Mouse (Mus musculus) lung, postnatal 4 days (tissue): ENCODE measurements around the gene Camk2b.
"Not testable (repeated sequence)": the region's sequence is repeated elsewhere in the genome, so short reads cannot be mapped to it uniquely, and the experiment has no call there.

ENCODE experiments used
- DNase-seq, 2 experiments: peaks; one replicate each; pipeline ENCODE4 v3.0.0; 2021

Camk2b gene

DNA sequence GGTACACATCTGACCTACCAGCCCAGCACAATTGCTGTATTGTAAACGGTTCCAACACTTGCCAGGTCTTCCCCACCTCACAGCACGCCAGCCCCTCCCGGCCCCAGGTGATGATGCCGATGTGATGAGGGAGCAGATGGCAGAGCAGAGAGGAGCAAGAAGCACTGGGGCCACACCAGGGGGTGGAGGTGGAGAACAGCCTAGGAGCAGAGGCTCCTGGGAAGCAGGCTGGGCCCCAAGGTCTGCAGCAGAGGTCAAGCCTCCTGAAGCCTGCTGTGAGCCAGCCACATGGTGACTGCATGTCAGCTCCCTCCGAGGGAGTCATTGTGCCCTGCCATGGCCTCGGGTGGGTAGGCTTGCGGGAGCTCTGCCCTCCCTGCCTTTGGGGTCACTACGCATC, 85.6 kb downstream of the Camk2b start:
- DNase-seq, result no peak

- DNase-seq, result no peak
Observed at GRCm38 (mm10) chr11:5980108-5980507, 86.1 kb downstream of the Camk2b start.

- DNase-seq, result no peak
Observed at GRCm38 (mm10) chr11:5979088-5979487, 87.1 kb downstream of the Camk2b start.

GRCm38 (mm10) chr11:5976106-5976505, 90.1 kb downstream of the Camk2b start:
- no peak for DNase-seq

- no peak for DNase-seq
Observed at GRCm38 (mm10) chr11:5975068-5975467, 91.1 kb downstream of the Camk2b start.

DNA sequence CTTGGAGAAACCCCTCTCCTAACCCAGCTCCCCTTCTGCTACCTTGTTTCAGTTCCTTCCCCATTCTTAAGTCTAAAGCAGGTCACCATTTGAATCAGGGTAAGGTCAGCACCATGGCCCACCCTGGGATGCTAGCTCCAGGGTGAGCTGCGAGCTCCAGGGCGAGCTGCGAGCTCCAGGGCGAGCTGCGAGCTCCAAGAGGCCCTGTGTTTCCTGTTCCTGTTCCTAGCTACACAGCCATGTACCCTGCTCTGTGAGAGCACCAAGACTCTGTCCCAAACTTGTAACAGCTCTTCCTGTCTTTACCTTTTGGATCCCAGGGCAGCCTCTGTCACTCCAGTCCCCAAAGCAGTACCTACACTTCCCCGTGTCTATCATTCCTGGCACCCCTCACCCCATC, 92.1 kb downstream of the Camk2b start:
- no peak for DNase-seq

DNA sequence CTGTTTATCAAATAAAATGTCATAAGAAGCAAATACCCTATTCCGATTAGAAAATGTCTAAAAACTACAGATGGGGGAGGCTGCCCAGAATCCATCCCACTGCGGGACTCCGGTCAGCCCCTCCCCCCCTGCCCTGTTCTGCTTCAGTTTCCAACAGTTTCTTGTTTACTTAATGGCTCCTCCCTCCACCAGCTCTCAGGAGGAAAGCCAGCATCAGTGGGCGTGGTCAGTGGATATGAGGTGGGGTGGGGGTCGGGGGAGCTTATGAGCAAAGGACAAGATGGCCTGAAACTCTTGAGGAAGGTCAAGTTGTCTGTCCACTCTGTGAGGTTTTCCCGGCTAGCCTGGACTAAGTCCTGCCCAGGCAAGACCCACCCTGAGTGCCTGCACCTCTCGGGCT, 93.0 kb downstream of the Camk2b start:
- no peak for DNase-seq

DNA sequence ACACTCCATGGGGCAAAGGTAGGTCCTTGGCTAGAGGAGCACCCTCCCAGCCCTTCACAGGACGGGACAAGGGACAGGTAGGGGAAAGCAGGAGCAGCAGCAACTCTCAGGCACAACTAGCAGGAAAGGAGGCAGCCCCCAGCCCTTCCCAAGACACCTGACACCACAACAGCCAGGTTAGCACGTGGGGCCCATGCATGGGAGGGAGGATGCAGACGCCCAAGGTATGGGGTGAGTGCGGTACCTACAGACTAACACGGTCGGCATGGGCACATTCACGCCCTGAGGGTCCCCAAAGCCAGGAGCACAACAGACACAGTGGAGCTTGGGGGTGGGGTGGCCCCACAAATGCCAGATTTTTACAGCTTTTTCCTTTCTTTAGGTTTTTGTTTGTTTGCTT, 95.0 kb downstream of the Camk2b start:
- DNase-seq, result no peak

- no peak for DNase-seq
Observed at GRCm38 (mm10) chr11:5968223-5968622, 97.9 kb downstream of the Camk2b start.

- DNase-seq, result no peak
Observed at GRCm38 (mm10) chr11:5966751-5967150, 99.4 kb downstream of the Camk2b start.

DNA sequence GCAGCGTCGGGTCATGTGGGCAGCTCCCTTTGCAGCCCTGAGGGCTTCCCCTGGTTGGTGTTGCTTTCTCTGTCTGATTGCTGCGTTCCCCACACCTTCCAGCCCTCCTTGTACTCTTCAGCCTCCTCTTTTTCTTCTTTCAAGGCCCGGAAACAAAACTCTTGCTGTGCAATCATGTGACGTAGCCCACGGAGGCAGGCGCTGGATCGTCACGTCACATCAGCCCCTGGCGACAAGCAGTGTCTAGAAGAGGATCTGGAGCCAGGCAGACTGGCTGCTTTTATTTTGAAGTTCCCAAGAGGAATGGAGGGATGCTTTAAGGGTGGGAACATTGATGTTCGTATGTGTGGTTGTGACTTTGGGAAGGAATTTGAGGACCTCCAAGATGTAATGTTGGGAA, 100.3 kb downstream of the Camk2b start:
- no peak for DNase-seq

- DNase-seq, result no peak
Observed at GRCm38 (mm10) chr11:5960051-5960450, 106.1 kb downstream of the Camk2b start.

GRCm38 (mm10) chr11:5955546-5956276, 110.5 kb downstream of the Camk2b start, which contains the start of gene Ykt6:
TSS of gene Ykt6 (plus strand) at chr11:5955693.
- DNase-seq, result peak; percentile 96 to 98

DNA sequence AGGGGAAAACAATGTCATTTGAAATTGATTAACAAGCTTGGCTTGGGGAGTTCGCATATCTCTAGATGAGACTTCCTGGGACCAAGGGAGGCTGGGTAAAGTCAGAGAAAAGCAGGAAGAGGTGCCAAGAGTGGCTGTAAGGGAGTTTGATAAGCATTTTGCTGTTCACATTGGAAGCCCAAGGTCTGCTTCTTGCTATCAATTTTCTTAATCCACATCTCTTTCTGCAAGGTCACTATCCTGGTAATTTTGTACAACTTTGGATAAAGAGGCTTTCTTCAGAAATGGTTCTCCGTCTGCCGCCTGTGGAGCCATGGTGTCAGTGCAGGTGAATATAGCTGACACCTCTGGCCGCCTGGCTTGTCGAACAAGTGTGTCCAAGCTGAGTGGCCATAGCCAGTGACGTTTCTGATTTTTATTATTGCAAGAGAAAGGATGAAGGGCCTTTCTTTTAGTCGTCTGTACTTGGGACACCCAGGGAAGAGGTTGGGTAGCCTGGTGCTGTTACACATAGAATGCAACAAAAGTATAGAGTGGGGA, 111.1 kb downstream of the Camk2b start:
- peak; percentile 61 to 67 for DNase-seq

DNA sequence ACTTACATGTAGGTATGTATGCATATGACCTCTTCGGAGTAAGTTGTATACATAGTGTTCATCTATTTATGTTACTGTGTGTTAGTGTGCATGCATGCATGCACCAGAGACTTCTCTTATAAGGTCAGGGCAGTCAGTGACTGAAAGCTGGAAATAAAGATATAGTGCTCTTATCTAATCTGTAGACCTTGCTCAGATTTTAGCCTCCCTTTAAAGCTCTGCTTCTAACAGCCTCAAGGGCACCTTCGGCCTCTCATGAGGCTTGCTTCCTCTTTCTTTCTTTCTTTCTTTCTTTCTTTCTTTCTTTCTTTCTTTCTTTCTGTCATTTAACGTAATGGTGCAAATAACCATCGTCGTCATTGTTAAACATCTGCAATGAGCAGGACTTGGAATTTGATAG, 111.7 kb downstream of the Camk2b start:
- no peak for DNase-seq

DNA sequence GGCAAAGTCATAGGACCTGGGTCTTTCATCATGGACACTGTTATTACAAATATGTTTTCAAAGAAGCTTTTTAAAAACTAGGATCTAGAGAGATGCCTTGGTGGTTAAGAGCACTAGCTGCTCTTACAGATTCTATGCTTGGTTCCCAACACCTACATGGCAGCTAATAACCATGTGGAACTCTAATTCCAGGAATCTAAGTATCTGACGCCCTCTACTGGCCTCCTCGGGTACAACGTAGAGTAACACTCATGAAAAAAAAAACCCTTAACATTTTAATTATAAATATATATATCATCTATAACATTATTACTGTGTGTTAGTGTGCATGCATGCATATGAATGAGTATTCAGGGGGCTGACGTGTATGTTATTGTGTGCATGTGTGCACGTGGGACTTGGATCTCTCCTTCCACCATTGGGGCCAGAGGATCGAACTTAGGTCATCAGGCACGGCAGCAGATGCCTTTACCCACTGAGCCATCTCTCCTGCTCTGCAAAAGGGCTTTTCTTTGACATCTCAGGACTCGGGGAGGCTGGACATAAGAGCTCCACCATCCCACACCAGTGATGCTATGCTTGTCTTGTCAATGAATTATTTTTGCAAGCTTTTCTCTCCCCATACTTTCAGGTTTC, 112.9 kb downstream of the Camk2b start:
- DNase-seq, result peak in 1 of 2 experiments; percentile 30

GRCm38 (mm10) chr11:5952501-5952900, 113.7 kb downstream of the Camk2b start:
- DNase-seq, result peak; percentile 62 to 70

GRCm38 (mm10) chr11:5949586-5950352, 116.4 kb downstream of the Camk2b start, which contains the start of gene Gck:
TSS of gene Gck (minus strand) at chr11:5950081.
- peak in 1 of 2 experiments; percentile 43 for DNase-seq

DNA sequence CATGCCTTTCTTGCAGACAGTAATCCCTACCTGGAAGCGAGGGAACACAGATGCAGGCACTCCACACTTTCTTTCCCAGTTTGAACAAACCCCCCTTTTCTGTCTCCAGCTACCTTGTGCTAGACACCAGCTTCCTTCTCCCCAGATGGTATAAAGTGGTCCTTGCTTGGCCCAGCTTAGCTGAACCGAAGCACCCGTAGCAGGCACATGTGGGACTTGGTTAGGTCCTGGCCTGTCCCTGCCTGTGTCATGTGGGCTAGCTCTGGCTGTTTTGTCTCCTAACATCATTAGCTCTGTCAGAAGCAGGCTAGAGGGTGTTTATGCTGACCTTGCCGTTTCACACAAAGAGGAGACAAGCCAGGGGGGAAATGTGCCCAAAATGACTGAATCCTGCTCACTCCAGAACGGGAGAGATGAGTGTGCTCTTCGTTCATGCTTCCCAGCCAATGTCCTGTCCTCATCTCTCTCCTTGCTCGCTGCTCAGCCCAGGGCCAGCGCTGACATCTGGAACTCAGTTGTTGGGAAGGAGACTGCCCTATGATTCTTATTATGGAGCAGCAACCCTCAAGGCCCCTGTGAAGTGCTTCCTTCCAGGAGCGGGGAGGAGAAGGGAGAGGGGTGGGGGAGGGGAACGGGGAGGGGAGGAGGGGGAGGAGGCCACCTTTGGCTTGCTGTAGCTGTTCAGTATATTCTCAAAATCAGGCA, 117.5 kb downstream of the Camk2b start:
- DNase-seq, result no peak

GRCm38 (mm10) chr11:5947796-5948195, 118.4 kb downstream of the Camk2b start:
- no peak for DNase-seq

- DNase-seq, result peak in 1 of 2 experiments; percentile 17
Observed at GRCm38 (mm10) chr11:5945096-5945495, 121.1 kb downstream of the Camk2b start.

DNA sequence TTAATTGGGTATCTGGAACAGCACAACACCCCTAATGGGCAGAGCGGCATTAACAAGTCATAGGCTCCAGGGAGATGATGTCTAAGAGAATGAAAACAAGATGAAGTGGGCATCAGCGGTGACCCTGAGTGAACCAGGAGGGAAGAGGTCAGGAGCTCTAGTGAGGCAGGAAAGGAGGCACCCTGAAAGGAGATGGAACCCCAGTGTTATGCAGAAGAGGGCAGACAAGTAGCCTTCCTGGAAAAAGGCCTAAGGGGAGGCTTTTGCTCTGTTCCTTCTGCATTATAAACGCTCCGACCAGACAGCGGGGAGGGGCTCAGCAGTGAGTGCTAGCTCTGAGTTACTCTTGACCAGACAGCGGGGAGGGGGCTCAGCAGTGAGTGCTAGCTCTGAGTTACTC, 123.2 kb downstream of the Camk2b start:
- no peak for DNase-seq

DNA sequence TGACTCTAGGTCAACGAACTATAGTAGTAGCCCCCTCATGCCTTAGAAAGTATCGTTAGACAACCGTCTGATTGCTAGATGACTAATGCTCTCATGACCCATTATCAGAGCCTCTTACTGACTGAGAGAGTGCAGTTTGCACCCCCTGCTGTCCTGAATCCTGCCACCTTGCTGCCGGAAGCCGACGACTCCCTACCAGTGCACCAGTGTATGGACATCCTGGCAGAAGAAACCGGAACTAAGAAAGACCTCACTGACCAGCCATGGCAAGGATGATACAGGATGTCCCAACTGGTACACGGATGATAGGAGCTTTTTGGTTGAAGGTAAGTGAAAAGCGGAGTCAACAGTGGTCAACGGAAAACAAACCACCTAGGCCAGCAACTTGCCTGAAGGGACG, 131.6 kb downstream of the Camk2b start:
- DNase-seq, result not testable (repeated sequence)
